Mouse (Mus musculus): Measurements from ENCODE around the gene Mrtfa.

The Mrtfa gene

DNA sequence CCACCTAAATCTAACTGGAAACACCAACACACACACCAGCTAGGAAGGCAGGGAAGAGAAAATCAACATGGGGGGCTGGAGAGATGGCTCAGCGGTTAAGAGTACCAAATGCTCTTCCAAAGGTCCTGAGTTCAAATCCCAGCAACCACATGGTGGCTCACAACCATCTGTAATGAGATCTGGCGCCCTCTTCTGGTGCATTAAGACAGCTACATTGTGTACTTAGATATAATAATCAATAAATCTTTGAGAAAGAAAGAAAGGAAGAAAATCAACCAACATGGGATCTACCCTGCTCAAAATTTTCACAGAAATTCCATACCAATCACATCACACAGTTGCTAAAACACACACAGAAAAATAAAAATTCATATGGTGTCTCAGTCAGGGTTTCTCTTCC lies 34.1 kb downstream of the Mrtfa start:
- no peak for DNase-seq (ENCODE audit: low read depth, low spot score)

DNA sequence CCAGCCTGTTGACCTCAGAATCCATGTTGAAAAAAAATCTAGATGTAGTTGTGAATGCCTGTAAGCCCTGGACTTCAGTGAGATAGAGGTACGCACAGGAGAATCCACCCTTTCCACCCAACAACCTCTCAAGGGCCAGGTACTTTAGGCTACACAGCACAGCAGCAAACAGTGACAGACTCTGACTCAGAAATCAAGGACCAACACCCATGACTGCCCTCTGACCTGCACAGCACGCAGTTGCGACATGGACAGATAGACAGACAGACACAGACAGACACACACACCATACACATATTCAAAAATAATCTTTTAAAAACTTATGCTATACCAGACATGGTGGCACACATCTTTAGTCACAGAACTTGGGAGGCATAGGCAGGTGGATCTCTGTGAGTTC lies 34.7 kb downstream of the Mrtfa start:
- DNase-seq (ENCODE audit: low read depth, low spot score), result no peak

DNA sequence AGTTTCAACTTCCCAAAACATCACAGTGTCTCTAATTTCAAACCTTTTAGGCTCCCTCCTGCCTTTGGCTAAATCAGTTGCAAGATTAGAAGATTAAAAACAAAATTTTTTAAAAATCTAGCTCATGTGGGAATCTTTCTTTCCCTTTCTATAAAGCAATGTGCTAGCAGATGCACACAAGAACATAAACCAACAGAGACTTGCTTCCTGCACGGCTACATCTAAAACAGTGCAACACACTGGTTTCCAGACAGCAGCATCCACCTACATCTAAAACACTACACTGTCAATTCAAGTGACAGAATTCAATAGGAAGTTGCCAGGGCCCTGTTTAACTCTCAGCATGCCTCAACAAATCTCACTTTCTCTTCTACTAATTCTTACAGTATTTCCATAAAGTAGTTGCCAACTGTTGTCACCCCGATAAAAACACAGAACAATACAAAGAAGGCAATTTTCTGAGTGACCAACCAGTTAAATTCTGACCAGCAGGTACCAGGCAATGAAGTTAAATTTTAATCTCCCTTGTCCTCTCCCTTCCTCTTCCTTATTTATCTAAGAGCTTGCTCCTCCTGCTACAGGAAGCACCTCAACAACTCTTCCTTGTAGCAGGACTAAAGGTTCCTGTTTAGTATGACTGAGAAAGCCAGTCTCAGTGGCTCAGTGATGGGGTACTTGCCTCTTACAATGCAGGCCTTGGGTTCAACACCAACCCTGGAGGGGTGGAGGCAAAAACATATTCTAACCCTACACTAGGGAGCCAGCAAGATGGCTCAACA lies 35.5 kb downstream of the Mrtfa start:
- no peak for DNase-seq (ENCODE audit: low read depth, low spot score)

DNA sequence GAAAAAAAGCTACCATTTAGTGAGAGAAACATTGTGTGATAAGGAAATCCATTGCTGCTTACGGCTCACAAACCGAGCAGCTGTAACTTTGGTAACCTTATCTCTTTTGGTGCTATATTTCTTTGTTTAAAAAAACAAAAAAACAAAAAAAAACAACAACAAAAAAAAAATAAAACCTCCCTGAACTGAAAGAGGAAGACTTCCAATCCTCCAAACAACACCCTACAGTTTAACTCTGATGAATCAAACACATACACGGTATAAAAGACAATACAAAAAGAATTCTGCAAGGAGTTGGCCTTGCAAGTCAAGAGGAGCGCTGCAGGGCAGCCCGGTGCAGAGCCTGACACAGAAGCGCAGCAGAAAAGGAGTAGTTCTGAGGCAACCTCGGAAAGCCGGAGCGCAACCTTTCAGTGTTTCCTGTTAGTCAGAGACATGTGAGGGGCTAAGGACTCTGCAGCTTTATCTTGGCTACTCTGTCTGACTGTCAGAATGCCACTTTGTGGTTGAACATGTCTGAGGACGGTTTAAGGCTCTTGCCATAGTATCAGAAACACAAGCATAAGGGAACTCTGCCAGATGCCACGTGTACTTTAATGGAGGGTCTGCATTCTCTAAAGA lies 48.5 kb downstream of the Mrtfa start:
- no peak for DNase-seq (ENCODE audit: low read depth, low spot score)

DNA sequence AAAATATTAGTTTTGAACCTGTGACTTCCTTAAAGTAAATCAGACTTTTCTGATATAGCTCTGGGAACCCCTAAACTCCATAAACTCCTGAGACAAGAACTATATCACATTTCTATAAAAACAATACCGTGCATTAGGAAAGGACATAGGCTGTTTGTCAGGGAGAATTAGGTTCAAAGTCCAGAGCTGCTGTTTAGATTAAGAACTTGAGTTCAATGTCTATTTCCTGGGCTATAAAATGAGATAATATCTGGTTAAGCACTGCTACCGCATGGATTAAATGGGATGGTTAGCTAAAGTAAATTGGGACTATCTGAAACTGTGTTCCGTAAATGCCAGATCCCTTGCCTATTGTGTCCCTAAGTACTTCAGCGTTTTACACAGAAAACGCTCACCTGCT lies 50.6 kb downstream of the Mrtfa start:
- no peak for DNase-seq (ENCODE audit: low read depth, low spot score)

DNA sequence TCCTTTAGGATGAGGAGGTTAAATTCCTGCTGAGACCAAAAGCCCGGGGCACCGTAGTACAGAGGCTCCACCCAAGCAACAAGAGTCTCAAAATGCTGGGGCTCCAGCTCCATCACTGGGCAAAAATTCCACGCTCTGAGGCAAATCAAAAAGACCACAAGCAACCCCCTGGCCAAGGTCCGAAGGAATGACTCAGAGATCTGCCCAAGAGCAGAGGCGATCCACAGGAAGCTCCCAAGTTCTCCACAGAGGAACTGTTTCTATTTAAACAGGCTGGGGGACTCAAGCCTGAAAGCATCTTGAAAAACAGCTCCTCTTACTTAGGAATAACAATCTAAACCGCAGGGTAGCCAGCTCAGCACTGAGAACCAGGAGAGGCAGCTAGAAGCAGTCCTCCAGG lies 53.3 kb downstream of the Mrtfa start:
- no peak for DNase-seq (ENCODE audit: low read depth, low spot score)

DNA sequence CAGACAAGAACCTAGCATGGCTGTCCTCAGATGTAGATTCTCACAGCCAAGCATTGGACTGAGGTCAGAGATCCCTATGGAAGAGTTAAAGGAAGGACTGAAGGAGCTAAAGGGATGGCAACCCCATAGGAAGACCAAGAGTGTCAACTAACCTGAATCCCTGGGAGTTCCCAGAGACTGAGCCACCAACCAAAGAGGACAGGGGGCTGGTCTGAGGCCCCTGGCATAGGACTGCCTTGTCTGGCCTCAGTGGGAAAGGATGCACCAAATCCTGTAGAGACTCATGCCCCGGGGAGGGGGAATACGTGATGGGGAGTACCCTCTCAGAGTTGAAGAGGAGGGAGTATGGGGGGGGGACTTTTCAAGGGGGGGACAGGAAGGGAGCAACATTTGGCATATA lies 56.8 kb downstream of the Mrtfa start:
- no peak for DNase-seq (ENCODE audit: low read depth, low spot score)

DNA sequence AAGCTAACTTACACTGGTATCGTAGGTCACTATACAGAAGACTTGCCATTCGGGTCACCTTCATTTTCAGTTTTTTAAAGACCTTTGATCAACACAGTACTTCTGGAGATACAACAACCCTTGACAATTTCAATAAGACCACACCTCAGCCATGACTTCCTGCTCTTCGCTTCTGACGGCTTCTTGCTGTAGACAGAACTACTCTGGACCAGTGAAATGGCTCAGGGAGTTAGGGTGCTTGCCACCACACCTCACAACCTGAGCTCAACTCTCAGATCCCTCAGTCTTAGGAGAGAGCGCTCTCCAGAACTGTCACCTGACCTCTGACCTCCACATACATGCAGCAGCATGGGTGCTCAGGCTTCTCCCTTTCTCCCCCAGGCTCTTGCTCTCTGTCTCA lies 59.4 kb downstream of the Mrtfa start:
- DNase-seq (ENCODE audit: low read depth, low spot score), result no peak

DNA sequence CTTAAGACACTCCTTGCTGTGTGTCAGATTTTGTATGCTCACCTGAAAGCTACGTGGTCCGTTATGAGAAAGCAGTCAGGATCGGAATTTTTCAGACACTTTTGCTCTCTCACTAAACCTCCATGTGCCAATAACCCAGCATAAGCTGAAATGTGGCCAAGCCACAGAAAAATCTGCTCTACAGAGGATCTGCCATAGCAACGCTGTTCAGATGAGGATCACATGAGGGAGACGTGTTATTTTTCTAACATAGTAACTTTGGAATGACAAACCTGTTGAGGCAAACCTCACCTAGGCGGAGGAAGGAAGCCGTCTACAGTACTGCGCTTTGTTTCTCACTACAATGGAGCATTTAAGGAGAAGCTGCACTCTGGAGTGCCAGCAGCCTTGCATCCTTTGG lies 60.6 kb downstream of the Mrtfa start:
- DNase-seq (ENCODE audit: low read depth, low spot score), result no peak

DNA sequence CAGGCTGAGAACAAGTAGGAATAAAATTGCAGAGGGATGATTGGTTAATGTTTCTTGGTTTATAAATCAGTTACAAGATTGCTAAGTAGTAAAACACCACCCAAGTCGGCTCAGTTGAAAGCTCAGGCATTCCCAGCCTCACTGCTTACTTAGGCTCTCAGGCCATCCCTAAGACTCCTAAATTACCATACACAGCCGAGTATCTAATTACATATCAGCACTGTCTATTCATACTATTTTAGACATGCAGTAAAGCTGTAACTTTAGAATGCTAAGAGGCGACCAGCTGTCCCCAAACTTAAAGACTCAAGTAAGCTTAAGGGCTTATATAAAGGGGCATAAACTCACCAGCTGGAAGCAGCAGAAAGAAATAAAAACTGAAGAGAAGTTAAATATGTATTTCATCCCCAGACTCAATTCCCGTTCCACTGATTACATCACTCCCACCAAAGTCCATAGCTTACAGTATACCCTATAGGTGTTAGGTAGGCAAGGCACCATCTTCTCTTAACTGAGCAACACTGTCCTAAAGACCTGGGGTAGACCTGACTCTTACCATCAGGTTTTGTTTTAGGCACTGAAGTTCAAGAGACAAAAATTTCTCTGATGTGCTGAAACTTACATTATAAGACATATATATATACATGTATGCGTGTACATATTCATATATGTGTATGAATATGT lies 62.3 kb downstream of the Mrtfa start:
- DNase-seq (ENCODE audit: low read depth, low spot score), result no peak

DNA sequence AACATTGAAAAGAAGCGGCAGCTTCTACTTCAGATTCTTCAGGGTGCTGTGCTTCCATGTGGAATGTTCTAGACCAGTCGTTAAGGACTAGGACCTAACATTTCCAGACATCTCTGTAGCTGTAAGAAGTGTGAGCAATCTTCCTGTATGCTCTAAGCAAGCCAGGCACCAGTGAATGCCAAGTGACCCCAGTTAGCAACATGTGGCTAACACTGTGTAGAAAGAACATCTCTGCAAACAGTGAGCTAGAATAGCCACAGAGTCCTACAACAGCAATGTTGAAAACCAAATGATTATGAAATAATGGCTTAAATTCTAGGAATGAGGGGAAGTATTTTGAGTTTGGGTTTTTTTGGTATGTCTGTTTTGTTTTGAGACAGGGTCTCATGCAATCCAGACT lies 66.3 kb downstream of the Mrtfa start:
- no peak for DNase-seq (ENCODE audit: low read depth, low spot score)

DNA sequence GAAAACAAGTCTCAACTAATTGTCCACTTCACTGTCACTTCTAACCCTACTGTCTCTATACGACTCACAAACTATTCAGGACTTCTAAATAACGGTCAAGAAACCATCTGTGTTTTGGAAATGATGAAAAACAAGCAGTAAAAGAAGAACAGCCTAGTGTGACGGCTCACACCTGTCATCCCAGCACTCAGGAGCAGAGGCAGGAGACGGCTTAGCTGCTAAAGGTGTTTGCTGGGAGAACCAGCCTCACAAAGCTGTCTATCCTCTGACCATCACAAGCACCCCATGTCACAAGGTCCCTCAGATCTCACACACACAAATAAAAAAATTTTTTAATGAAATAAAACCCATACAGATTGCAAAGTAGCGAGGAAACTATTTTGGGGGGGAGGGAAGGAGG lies 67.4 kb downstream of the Mrtfa start:
- DNase-seq (ENCODE audit: low read depth, low spot score), result no peak

DNA sequence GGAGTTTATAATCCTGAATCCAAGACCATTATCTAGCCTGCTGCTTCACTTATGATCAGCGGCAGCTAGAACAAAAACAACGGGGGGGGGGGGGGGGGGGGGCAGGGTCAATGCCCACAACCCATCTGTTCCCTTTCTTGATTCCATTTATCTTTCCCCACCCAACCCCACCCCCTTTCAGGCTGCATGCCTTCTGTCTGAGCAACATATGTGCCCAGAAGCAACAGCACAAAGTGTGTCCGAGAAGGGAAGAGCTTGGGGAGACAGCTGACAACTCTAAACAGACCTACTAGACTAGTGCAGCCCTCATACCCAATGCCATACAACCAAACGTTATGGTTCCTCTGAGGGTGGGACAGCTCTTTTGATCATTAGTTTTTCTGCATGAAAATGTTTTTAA lies 68.0 kb downstream of the Mrtfa start:
- DNase-seq (ENCODE audit: low read depth, low spot score), result no peak

DNA sequence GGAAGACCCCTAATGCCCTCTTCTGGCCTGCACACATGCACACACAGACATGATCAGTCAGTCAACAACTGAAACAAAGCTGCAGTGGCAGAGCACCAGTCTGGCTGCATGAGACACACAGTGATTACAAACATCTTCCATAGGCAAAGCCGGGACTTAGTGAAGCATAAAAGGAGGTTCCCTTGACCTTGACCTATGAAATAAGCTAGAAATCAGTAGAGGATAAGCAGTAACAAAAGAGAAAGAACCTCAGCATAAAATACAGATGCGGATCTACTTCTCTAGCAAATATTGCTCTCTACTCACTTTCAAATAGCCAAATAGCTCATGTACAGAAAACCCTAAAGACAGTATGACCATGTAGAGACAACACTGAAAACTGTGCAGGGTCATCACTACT lies 68.5 kb downstream of the Mrtfa start:
- peak; percentile 11 for DNase-seq (ENCODE audit: low read depth, low spot score)

DNA sequence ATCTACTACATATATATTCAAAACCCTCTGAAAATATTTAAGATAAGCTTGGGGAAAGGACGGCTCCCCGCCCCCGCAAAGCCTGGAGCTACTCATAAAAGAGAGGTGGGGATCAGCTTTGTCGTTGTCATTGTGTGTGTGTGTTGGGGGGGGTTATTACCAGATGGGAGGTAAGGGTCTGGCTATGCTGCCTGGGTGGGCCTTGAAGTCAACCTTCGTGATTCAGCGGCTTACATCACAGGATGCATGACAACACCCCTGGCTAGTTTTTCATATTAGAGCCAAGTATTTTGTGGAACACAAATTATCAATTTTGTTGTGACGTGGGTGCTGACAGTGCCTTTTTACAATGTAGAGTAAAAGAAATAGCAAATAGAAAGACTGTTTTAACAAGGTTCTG lies 69.6 kb downstream of the Mrtfa start:
- no peak for DNase-seq (ENCODE audit: low read depth, low spot score)

DNA sequence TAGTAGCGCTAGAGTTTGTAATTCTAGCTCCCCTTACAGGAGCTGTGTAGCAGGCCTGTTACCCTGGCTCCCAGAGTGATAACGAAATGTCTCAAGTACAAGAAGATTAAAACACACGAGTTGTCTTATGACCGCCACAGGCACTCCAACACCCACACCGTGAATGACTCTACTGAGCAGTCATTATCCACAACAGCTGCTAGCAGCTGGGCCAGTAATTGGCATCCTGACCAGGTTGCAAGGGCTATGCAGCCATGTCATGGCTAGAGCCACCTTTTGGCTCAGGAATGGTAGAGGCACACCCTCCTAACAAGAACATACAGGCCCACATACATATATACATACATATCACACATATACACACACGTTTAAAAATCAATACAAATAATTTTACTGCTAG lies 70.4 kb downstream of the Mrtfa start:
- DNase-seq (ENCODE audit: low read depth, low spot score), result no peak

DNA sequence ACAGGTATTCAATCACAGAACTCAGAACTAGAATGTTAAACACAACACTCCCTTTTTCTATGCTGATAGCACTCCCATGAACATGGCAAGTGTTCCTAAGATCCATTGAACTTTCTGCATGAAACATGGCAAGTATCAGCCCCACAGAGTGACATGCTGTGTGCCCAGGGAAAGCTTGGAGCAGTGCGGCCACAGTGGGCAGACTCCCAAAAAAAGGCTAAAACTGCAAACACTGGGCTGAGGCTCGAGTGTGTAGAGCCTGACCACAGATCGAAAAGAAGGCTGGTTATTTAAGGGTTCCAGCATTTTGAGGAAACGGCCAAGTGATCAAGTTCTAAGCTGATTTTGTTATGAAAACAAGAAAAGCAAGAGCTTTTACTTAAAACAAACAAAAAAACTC lies 72.3 kb downstream of the Mrtfa start:
- no peak for DNase-seq (ENCODE audit: low read depth, low spot score)

DNA sequence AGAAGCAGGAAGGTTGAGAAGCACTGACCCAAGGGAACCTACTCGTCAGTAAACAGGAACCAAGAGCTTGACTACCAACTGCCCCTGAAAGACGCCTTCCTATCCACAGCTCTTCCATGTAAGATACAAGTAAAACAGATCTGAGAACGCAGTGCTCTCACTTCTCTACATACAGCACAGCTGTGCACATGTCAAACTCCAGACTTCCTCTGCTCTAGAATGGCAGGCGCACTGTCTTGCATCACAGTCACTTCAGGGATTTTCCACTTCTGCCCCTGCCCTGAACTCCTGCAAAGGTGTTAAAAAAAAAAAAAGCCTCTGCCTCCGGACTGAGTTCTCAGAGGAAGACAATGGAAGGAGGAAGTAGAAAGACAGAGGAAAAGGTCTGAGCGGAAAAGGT lies 78.0 kb downstream of the Mrtfa start:
- no peak for DNase-seq (ENCODE audit: low read depth, low spot score)

DNA sequence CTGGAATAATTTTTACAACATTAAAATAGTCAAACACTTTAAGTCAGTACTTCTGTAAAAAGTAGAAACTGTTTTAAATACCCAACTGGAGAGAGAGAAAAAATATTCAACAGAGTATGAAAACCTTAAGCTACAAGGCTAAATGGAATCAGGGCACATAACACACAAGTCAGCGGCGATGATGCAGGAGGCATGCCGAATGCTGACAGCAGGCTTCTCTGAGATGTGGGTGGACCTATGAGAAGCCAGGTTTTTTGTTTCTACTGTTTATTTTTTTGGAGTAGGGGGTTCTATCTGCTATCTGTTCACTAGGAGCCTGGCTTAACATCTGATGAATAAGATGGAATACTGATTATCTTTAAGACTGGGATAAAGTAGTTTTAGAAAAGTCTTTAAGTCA lies 80.2 kb downstream of the Mrtfa start:
- DNase-seq (ENCODE audit: low read depth, low spot score), result no peak

DNA sequence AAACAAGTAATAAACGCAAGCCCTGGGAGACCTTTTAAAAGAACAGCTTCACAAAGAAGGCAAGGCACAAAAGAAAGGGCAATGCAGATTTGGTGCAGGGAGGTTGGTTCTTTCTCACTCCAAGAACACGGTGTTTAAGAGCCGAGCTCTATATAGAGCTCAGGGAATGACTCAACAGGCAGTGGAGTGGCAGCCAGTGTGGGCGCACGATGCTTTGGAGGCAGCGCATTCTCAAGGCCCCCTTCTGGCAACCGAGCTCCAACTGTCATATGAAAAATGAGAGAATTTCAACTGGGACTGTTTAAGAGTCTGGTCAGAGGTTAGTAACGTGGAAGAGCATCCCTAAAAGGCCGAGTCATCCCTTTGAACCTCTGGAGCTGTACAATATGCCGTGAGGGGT lies 84.6 kb downstream of the Mrtfa start:
- no peak for DNase-seq (ENCODE audit: low read depth, low spot score)

DNA sequence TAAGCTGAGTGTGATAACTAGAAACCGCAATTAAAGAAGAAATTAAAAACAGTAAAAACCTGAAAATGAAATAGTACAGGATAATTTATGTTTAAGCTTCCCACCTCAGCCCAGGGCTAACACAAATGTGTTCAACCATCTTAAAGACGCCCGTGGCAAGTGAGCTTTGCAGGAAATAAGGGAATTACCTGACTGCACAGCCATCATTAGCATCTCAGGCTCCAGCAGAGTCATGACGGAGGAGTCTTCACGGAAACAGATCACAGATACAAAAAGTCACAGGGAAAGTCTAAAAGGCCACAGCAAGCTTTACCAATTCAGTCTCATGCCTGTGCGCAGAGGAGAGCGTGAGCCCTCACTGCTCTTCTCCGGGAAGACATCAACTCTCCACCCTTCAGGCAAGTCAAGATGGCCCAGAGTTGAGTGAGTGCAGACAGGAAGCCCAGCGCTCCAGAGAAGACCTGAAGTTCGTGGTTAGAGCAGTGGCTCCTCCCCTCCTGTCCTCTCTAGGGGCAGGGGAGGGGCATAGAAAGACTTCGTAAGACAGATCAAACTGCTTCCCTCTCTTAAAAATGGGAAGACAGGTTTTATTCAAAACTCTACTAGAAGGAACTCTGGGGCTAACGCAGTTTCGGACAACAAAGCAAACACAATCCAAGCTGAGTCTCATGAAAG lies 85.8 kb downstream of the Mrtfa start:
- DNase-seq (ENCODE audit: low read depth, low spot score), result no peak

DNA sequence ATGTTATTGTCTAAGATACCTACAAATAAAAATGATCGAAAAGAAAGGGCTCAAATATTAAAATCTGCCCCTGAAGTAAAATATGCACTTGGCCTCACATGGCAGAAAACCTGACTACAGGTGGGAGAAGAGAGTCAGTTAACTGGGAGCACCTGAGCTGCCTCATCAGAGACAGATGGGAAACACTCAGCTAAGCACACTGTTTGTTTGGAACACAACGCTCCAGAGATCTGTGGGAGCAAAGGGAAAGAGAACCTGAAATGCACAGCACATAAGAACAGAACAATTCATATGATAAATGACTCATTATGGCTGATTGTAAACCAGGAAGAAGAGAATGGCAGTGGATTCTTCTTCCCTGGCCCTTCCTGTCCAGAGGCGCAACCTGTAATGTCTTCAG lies 87.1 kb downstream of the Mrtfa start:
- no peak for DNase-seq (ENCODE audit: low read depth, low spot score)

Measured in retina, adult 2 months (tissue).